Mouse (Mus musculus) MEL (cell line): ENCODE results near the gene Dyx1c1.

Source experiments
- CTCF ChIP-seq, 3 experiments: IDR thresholded peaks in 2 of 3; conservative IDR thresholded peaks in 1 of 3; 2 replicates each; pipeline ENCODE4 v1.5.1; 2011 to 2012; ENCODE audit warnings: low read length in 3 of 3, low read depth in 2 of 3, mild to moderate bottlenecking in 2 of 3, improper control_type of control experiment in 1 of 3, inconsistent platforms in 1 of 3, mixed read lengths in 1 of 3, moderate library complexity in 1 of 3; ENCODE audit not compliant: control insufficient read depth in 1 of 3, insufficient read depth in 1 of 3, poor library complexity in 1 of 3, severe bottlenecking in 1 of 3
- GATA1 ChIP-seq: IDR thresholded peaks from 2 replicates; pipeline ENCODE4 v1.6.1; 2011; ENCODE audit warnings: low read depth, low read length, improper control_type of control experiment
- JUND ChIP-seq: IDR thresholded peaks from 2 replicates; pipeline ENCODE4 v1.6.1; 2011; ENCODE audit warnings: low read depth, mild to moderate bottlenecking, improper control_type of control experiment, low read length
- POLR2A ChIP-seq, 2 experiments: IDR thresholded peaks; 2 replicates each; pipeline ENCODE4 v1.6.1; 2011 to 2012; ENCODE audit warnings: low read length in 2 of 2, mild to moderate bottlenecking in 2 of 2, control low read depth in 1 of 2, improper control_type of control experiment in 1 of 2, low read depth in 1 of 2, moderate library complexity in 1 of 2; ENCODE audit not compliant: control insufficient read depth in 1 of 2, insufficient read depth in 1 of 2, poor library complexity in 1 of 2
- POLR2AphosphoS5 ChIP-seq: IDR thresholded peaks from 2 replicates; pipeline ENCODE4 v1.6.1; 2012; ENCODE audit warnings: low read depth, borderline replicate concordance, mild to moderate bottlenecking, inconsistent platforms, low read length, moderate library complexity, mixed read lengths
- SMC3 ChIP-seq: IDR thresholded peaks from 2 replicates; pipeline ENCODE4 v1.6.1; 2011; ENCODE audit warnings: low read depth, low read length, improper control_type of control experiment
- USF1 ChIP-seq: IDR thresholded peaks from 2 replicates; pipeline ENCODE4 v1.6.1; 2014; ENCODE audit warnings: low read depth, mild to moderate bottlenecking, inconsistent platforms, low read length, improper control_type of control experiment, moderate library complexity
- USF2 ChIP-seq, 2 experiments: IDR thresholded peaks; 2 replicates each; pipeline ENCODE4 v1.6.1; 2011 to 2012; ENCODE audit warnings: improper control_type of control experiment in 2 of 2, low read length in 2 of 2, borderline replicate concordance in 1 of 2, inconsistent platforms in 1 of 2, low read depth in 1 of 2, mild to moderate bottlenecking in 1 of 2; ENCODE audit not compliant: insufficient read depth in 1 of 2
- ZNF384 ChIP-seq: IDR thresholded peaks from 2 replicates; pipeline ENCODE4 v1.6.1; 2012; ENCODE audit warnings: low read depth, mild to moderate bottlenecking, inconsistent platforms, low read length, improper control_type of control experiment

DNA sequence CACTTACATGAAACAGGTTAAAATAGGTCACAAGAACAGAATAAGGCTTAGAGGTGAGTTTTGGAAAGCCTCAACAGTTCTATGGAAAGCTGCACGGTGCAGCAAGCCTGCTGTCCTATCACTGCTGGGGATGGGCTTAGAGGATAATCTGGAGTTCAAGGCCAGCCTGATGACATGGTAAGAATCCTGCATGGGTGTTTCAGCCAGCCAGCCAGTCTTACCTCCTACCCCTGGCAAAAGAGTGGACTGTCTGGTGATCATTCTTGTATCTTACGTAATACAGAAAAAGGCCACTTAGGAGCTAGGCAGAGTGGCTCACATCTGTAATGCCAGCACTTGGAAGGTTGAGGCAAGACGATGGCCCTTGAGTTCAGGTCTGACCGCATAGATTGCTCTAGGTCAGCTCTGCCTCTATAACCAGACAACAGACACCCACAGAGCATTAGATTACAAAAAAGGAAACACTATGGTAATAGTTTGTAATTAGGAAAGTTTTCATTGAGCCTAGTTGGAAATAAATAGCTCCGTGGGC, 62.0 kb downstream of the Dyx1c1 start:
- TF ChIP-seq POLR2A (IDR thresholded peaks at IDR 0.05; ENCODE audit: control insufficient read depth in 1 of 2, insufficient read depth in 1 of 2, low read depth in 1 of 2, low read length in 2 of 2, poor library complexity in 1 of 2) (no peak), CTCF (IDR thresholded peaks at IDR 0.05 in 2 of 3, conservative IDR thresholded peaks at IDR 0.05 in 1 of 3; ENCODE audit: control insufficient read depth in 1 of 3, insufficient read depth in 1 of 3, low read depth in 2 of 3, low read length in 3 of 3, poor library complexity in 1 of 3, severe bottlenecking in 1 of 3) (no peak), USF2 (IDR thresholded peaks at IDR 0.05; ENCODE audit: borderline replicate concordance in 1 of 2, insufficient read depth in 1 of 2, low read depth in 1 of 2, low read length in 2 of 2) (no peak), GATA1 (no peak), JUND (no peak), SMC3 (no peak), ZNF384 (no peak), POLR2AphosphoS5 (no peak), USF1 (no peak)
